Mouse (Mus musculus) lung, postnatal 0 days (tissue): ENCODE data around the gene Tescl.

ENCODE experiments used
- CTCF ChIP-seq: IDR thresholded peaks from 2 replicates; pipeline ENCODE4 v1.5.1; 2016; ENCODE audit warnings: antibody characterized with exemption, mild to moderate bottlenecking
- EP300 ChIP-seq: IDR thresholded peaks from 2 replicates; pipeline ENCODE4 v1.6.1; 2016; ENCODE audit warnings: antibody characterized with exemption, mild to moderate bottlenecking, control low read depth

- no peak for TF ChIP-seq CTCF
- TF ChIP-seq EP300, result no peak
Measured at GRCm38 (mm10) chr7:24288512-24288911, 45.2 kb downstream of the Tescl start.
